In genomic region chr13:72198341-72199105, GRCm38 (mm10) we compare ENCODE assay signal across 9 mouse cellular contexts.
DNase-seq lines count a peak whose midpoint lies in the region; ATAC-seq lines count a peak whose summit lies in the region.
"Had no signal": no experiment of that assay in that cellular context is flagged by ENCODE, and none has a peak within 500 bp of the region (broad histone marks: within the 10 kb centered on the region; RNA-seq: fewer than 3 reads in every experiment).

No protein-coding gene starts in this region.

- peak; percentile 22 to 24 for DNase-seq in left cerebral cortex, adult 18-20 months (ENCODE audit: low spot score in 2 of 2)
- no peak for DNase-seq in left cerebral cortex, postnatal 10 days (ENCODE audit: extremely low spot score in 1 of 2, low spot score in 2 of 2)
- peak; percentile 34 to 62 for DNase-seq in left cerebral cortex, postnatal 25 days (ENCODE audit: low spot score in 2 of 2)
- DNase-seq in thymus, postnatal 25 days = no peak
- no peak for DNase-seq in midbrain, embryonic 10.5 days (ENCODE audit: low spot score)
- DNase-seq in spleen, postnatal 4 days (ENCODE audit: low spot score in 2 of 2) = no peak

- peak overlapping the region; percentile 79 to 81 for H3K27ac ChIP-seq in heart, embryonic 14.5 days (replicated peaks in 1 of 2; ENCODE audit: control insufficient read depth in 1 of 2, insufficient read depth in 1 of 2, low read depth in 2 of 2, low read length in 2 of 2)
- H3K27ac ChIP-seq in stomach, embryonic 14.5 days (ENCODE audit: low read length) = 0 out of 2 replicates have a peak overlapping the region, but pooled peaks have one; percentile 10
- H3K27ac ChIP-seq in midbrain, embryonic 10.5 days (replicated peaks) = no peak overlapping the region

- ATAC-seq in heart, embryonic 14.5 days (ENCODE audit: insufficient number of reproducible peaks, insufficient read depth, low FRiP score, low read depth) = peak; percentile 62
- ATAC-seq in stomach, embryonic 14.5 days (ENCODE audit: insufficient number of reproducible peaks, insufficient read depth, low FRiP score, low read depth) = peak; percentile 67

- intact Hi-C loops in left cerebral cortex, postnatal 10 days (cut with DNase I) = no loop called here
- intact Hi-C loops in left cerebral cortex, postnatal 25 days (cut with DNase I) = no loop called here

- H3K9me3 ChIP-seq in heart, embryonic 14.5 days (ENCODE audit: control insufficient read depth, low read length) = no peaks in the 10 kb centered on the region
- no peaks in the 10 kb centered on the region for H3K9me3 ChIP-seq in stomach, embryonic 14.5 days (ENCODE audit: control insufficient read depth, low read depth, low read length)
- H3K9me3 ChIP-seq in midbrain, embryonic 10.5 days (replicated peaks) = no peaks in the 10 kb centered on the region

- H3K4me2 ChIP-seq in heart, embryonic 14.5 days (ENCODE audit: low read length) = peak overlapping the region; percentile 57
- H3K4me2 ChIP-seq in stomach, embryonic 14.5 days (replicated peaks; ENCODE audit: low read depth, low read length) = no peak overlapping the region

- WGBS in heart, embryonic 14.5 days = 22% methylated on average over 22 of the region's 22 CpGs
- 54% methylated on average over 22 of the region's 22 CpGs for WGBS in stomach, embryonic 14.5 days
- whole genome bisulfite sequencing in midbrain, embryonic 10.5 days = 83% methylated on average over 22 of the region's 22 CpGs

- H3K9ac ChIP-seq in heart, embryonic 14.5 days (ENCODE audit: low read length) = peak overlapping the region; percentile 49; the same call in 1 of the 2 replicates
- H3K9ac ChIP-seq in stomach, embryonic 14.5 days (replicated peaks; ENCODE audit: low read depth, low read length) = no peak overlapping the region

- no peaks in the 10 kb centered on the region for H3K27me3 ChIP-seq in heart, embryonic 14.5 days (ENCODE audit: control insufficient read depth, insufficient read depth, low read length)
- H3K27me3 ChIP-seq in stomach, embryonic 14.5 days (ENCODE audit: control insufficient read depth, insufficient read depth, low read length) = no peaks in the 10 kb centered on the region
- no peaks in the 10 kb centered on the region for H3K27me3 ChIP-seq in midbrain, embryonic 10.5 days (ENCODE audit: low read depth, poor library complexity, severe bottlenecking)

- H3K4me3 ChIP-seq in heart, embryonic 14.5 days (ENCODE audit: control insufficient read depth in 1 of 2, insufficient read depth in 1 of 2, low read depth in 1 of 2, low read length in 2 of 2) = peak overlapping the region in 1 of 2 experiments; percentile 7; a peak in 1 of 4 replicates
- no peak overlapping the region for H3K4me3 ChIP-seq in stomach, embryonic 14.5 days (ENCODE audit: low read depth, low read length)
- no peak overlapping the region for H3K4me3 ChIP-seq in midbrain, embryonic 10.5 days
- H3K4me3 ChIP-seq: erythroblast, embryonic 14.5 days had no signal

- no peaks in the 10 kb centered on the region for H3K36me3 ChIP-seq in heart, embryonic 14.5 days (ENCODE audit: control insufficient read depth, insufficient read depth, low read length)
- no peaks in the 10 kb centered on the region for H3K36me3 ChIP-seq in stomach, embryonic 14.5 days (ENCODE audit: control insufficient read depth, insufficient read depth, low read length)
- H3K36me3 ChIP-seq in midbrain, embryonic 10.5 days = no peaks in the 10 kb centered on the region

- H3K4me1 ChIP-seq in heart, embryonic 14.5 days (ENCODE audit: control insufficient read depth in 2 of 2, insufficient read depth in 2 of 2, low read length in 2 of 2) = peaks cover 13 to 19% of the 10 kb centered on the region in 2 experiments
- no peaks in the 10 kb centered on the region for H3K4me1 ChIP-seq in stomach, embryonic 14.5 days (ENCODE audit: control insufficient read depth, insufficient read depth, low read length)
- H3K4me1 ChIP-seq in midbrain, embryonic 10.5 days = peaks cover 6% of the 10 kb centered on the region; the same call in 1 of the 2 replicates

Comparison
In these comparisons a context has a peak if more than half of its experiments do, and no peak if none do; other contexts are left out.
1. DNase-seq: peak in left cerebral cortex, adult 18-20 months (2 of 2) and left cerebral cortex, postnatal 25 days (2 of 2); none in left cerebral cortex, postnatal 10 days (0 of 2), thymus, postnatal 25 days (single experiment), midbrain, embryonic 10.5 days (single experiment) and spleen, postnatal 4 days (0 of 2).